Mouse (Mus musculus) kidney, adult 2 months (tissue): ENCODE measurements around the gene Tead1.

ENCODE experiments used
- CTCF ChIP-seq: fragments of 200-500 bp; conservative IDR thresholded peaks from 2 replicates; pipeline ENCODE4 v1.5.1; 2011; ENCODE audit warnings: low read depth, mild to moderate bottlenecking, control low read depth, low read length, moderate library complexity, mixed read lengths; ENCODE audit not compliant: insufficient read depth, insufficient read length
- POLR2A ChIP-seq: fragments of 200-500 bp; IDR thresholded peaks from one replicate; pipeline ENCODE4 v1.6.1; 2011; ENCODE audit warnings: low read depth, low read length, control low read depth

GRCm38 (mm10) chr7:112786556-112787225 lies 107.6 kb downstream of the Tead1 start:
- no peak for TF ChIP-seq CTCF
- no peak for TF ChIP-seq POLR2A
